Mouse (Mus musculus) heart, embryonic 13.5 days (tissue): ENCODE measurements around the gene Hoxc5. TPM values are rescaled to one million over a fixed set of nuclear protein-coding genes. Genes with fewer than 3 reads are reported as not detected.

Source experiments
- ATAC-seq: fragments of 200-750 bp; cut with Nextera tagmentation; 2 replicates; pipeline ENCODE4 v1.8.0; 2017; ENCODE audit warnings: moderate TSS enrichment; ENCODE audit not compliant: insufficient number of reproducible peaks, low FRiP score, low TSS enrichment; ENCODE audit errors: extremely low read depth
- H3K27ac ChIP-seq: fragments of 300-500 bp; sonication (generic); replicated peaks from 2 replicates; pipeline ENCODE4 v1.5.1; 2015; ENCODE audit warnings: moderate library complexity, mild to moderate bottlenecking, inconsistent platforms
- H3K27me3 ChIP-seq: fragments of 300-500 bp; sonication (generic); replicated peaks from 2 replicates; pipeline ENCODE4 v1.6.1; 2015; ENCODE audit warnings: mild to moderate bottlenecking, inconsistent platforms
- H3K36me3 ChIP-seq: fragments of 300-500 bp; sonication (generic); 2 replicates; pipeline ENCODE4 v1.6.1; 2015; ENCODE audit warnings: mild to moderate bottlenecking, inconsistent platforms
- H3K4me1 ChIP-seq: fragments of 300-500 bp; sonication (generic); 2 replicates; pipeline ENCODE4 v1.6.1; 2015; ENCODE audit warnings: inconsistent platforms
- H3K4me2 ChIP-seq: fragments of 300-500 bp; sonication (generic); 2 replicates; pipeline ENCODE4 v1.6.1; 2015; ENCODE audit warnings: inconsistent platforms, mild to moderate bottlenecking, moderate library complexity
- H3K4me3 ChIP-seq: fragments of 300-500 bp; sonication (generic); 2 replicates; pipeline ENCODE4 v1.5.1; 2015; ENCODE audit warnings: moderate library complexity, mild to moderate bottlenecking, inconsistent platforms
- H3K9ac ChIP-seq: fragments of 300-500 bp; sonication (generic); 2 replicates; pipeline ENCODE4 v1.6.1; 2015; ENCODE audit warnings: inconsistent platforms, mild to moderate bottlenecking, moderate library complexity
- H3K9me3 ChIP-seq: fragments of 300-500 bp; sonication (generic); 2 replicates; pipeline ENCODE4 v1.6.1; 2016; ENCODE audit warnings: inconsistent platforms
- WGBS: fragments of 180-500 bp; shearing (Covaris S2); methylation state at CpG from one replicate; pipeline ENCODE4 v1.1.7; 2015; ENCODE audit warnings: mixed read lengths; 5-methylcytosine and 5-hydroxymethylcytosine counted together
- polyA plus RNA-seq: library from polyadenylated mRNA; unstranded; fragments of >200 nt; fragmentation: Nextera tagmentation; extraction: Ambion mirVana; gene quantifications from 2 replicates; pipeline ENCODE4 v1.2.1, GENCODE M21; 2015

The Hoxc5 gene
- polyA plus RNA-seq, 1 experiment from 2014 or later, result 1.6 TPM

- ATAC-seq, result no peak
- Histone ChIP-seq H3K4me1 (peaks cover 9% of the 10 kb centered on the region), H3K27me3 (peaks cover 100% of the 10 kb centered on the region), H3K27ac (no peak overlapping the region), H3K36me3 (no peaks in the 10 kb centered on the region), H3K9ac (no peak overlapping the region), H3K4me3 (no peak overlapping the region), H3K4me2 (no peak overlapping the region), H3K9me3 (no peaks in the 10 kb centered on the region)
- 5% methylated on average over 5 of the region's 5 CpGs for WGBS
Measured at GRCm38 (mm10) chr15:103005797-103006196, 38.6 kb downstream of the Hoxc5 start.

- 12% methylated on average over 1 of the region's 1 CpGs for WGBS
- Histone ChIP-seq H3K27me3 (peaks cover 100% of the 10 kb centered on the region), H3K9ac (no peak overlapping the region), H3K27ac (no peak overlapping the region), H3K36me3 (no peaks in the 10 kb centered on the region), H3K9me3 (no peaks in the 10 kb centered on the region), H3K4me3 (no peak overlapping the region), H3K4me1 (peaks cover 4% of the 10 kb centered on the region), H3K4me2 (no peak overlapping the region)
- ATAC-seq, result no peak
Measured at GRCm38 (mm10) chr15:103006326-103006725, 39.1 kb downstream of the Hoxc5 start.

GRCm38 (mm10) chr15:103009265-103010111 is 42.2 kb downstream of the Hoxc5 start:
- ATAC-seq, result no peak
- 1% methylated on average over 27 of the region's 27 CpGs for WGBS
- Histone ChIP-seq H3K9me3 (no peaks in the 10 kb centered on the region), H3K27ac (no peak overlapping the region), H3K36me3 (no peaks in the 10 kb centered on the region), H3K4me1 (peaks cover 11% of the 10 kb centered on the region), H3K9ac (no peak overlapping the region), H3K4me3 (no peak overlapping the region), H3K27me3 (peaks cover 98% of the 10 kb centered on the region), H3K4me2 (no peak overlapping the region)

- WGBS, result 2% methylated on average over 31 of the region's 31 CpGs
- peaks cover 98% of the 10 kb centered on the region for H3K27me3 ChIP-seq
- no peak overlapping the region for H3K4me3 ChIP-seq
- peaks cover 16% of the 10 kb centered on the region for H3K4me1 ChIP-seq
- H3K4me2 ChIP-seq, result no peak overlapping the region
- H3K36me3 ChIP-seq, result no peaks in the 10 kb centered on the region
- no peaks in the 10 kb centered on the region for H3K9me3 ChIP-seq
- H3K9ac ChIP-seq, result no peak overlapping the region
- no peak overlapping the region for H3K27ac ChIP-seq
- no peak for ATAC-seq
Measured at GRCm38 (mm10) chr15:103010112-103010846, 43.0 kb downstream of the Hoxc5 start.

GRCm38 (mm10) chr15:103010847-103011555 is 43.8 kb downstream of the Hoxc5 start:
- Histone ChIP-seq H3K9me3 (no peaks in the 10 kb centered on the region), H3K4me3 (no peak overlapping the region), H3K4me1 (peaks cover 16% of the 10 kb centered on the region), H3K36me3 (no peaks in the 10 kb centered on the region), H3K27me3 (peaks cover 98% of the 10 kb centered on the region), H3K9ac (no peak overlapping the region), H3K4me2 (no peak overlapping the region), H3K27ac (no peak overlapping the region)
- ATAC-seq, result no peak
- WGBS, result 2% methylated on average over 28 of the region's 28 CpGs

GRCm38 (mm10) chr15:103011928-103012486 is 44.8 kb downstream of the Hoxc5 start:
- Histone ChIP-seq H3K27ac (no peak overlapping the region), H3K27me3 (peaks cover 98% of the 10 kb centered on the region), H3K4me1 (peaks cover 16% of the 10 kb centered on the region), H3K4me2 (no peak overlapping the region), H3K9me3 (no peaks in the 10 kb centered on the region), H3K4me3 (no peak overlapping the region), H3K36me3 (no peaks in the 10 kb centered on the region), H3K9ac (no peak overlapping the region)
- 1% methylated on average over 26 of the region's 26 CpGs for WGBS
- no peak for ATAC-seq

DNA sequence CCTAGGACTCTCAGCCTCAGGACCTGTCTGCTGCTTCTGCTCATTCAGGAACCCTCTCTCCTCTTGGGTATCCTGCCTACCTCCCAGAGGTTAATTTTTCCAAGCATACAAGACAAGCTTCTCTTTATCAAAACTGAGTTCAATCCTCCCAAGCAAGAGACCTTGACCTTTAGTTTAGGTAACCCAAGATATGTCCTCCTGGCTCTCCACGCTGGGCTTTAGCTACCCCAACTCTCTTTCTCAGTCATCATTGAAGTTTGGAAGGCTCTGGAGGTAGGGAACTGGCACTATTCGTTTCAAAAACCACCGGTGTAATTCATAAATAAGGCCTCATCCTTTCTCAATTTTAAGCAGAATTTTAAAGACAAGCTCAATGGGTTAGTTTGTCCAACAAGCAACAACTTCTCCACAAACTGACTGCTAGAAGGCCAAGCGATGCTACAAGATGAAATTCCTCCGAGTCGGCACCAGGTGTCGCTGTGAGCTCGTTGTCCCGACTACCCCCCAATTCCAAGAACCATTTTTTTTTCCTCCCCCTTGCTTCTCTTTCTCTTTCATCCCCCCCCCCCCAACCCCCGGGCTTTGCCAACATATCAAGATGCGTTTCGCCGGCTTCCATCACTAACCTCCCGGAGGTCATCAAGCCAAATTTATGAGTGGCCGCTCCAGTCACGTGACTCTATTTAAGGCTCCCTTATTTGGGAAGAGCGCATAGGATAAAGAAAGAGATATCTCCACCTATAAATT is 46.2 kb downstream of the Hoxc5 start:
- H3K4me2 ChIP-seq, result peak overlapping the region; percentile 55
- WGBS, result 3% methylated on average over 17 of the region's 17 CpGs
- no peak overlapping the region for H3K9ac ChIP-seq
- H3K36me3 ChIP-seq, result no peaks in the 10 kb centered on the region
- peaks cover 16% of the 10 kb centered on the region for H3K4me1 ChIP-seq
- peaks cover 98% of the 10 kb centered on the region for H3K27me3 ChIP-seq
- H3K27ac ChIP-seq, result no peak overlapping the region
- H3K9me3 ChIP-seq, result no peaks in the 10 kb centered on the region
- ATAC-seq, result no peak; the same call in 1 of the 2 replicates
- H3K4me3 ChIP-seq, result peak overlapping the region; percentile 36

DNA sequence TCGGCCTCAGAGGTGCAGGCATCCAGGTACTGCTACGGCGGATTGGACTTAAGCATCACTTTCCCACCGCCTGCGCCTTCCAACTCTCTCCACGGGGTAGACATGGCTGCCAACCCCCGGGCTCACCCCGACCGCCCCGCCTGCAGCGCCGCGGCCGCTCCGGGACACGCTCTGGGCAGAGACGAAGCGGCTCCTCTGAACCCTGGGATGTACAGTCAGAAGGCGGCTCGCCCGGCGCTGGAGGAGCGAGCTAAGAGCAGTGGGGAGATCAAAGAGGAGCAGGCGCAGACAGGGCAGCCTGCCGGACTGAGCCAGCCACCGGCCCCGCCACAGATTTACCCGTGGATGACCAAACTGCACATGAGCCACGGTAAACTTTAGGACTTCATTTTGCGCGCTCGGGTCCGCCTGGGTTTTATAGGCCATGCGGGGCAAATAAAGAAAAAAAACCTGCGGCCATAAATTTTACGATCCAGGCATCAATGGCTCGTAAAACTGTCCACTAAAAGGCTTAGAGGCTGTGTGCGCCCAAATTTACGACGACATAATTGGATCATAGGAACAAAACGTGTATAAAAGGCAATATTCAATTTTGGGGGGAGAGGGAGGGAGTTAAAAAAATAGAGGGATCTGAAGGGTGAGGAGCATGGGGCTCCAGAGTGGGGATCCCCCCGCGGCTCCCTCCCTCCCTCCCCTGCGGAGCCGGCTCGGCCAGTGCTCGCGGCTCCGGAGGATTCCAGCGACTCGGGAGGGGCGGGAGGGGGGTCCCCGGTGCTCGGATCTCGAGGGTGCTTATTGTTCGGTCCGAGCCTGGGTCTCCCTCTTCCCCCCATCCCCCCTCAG is 47.1 kb downstream of the Hoxc5 start:
- H3K9ac ChIP-seq, result no peak overlapping the region
- WGBS, result under 1% methylated on average over 52 of the region's 57 CpGs
- peaks cover 98% of the 10 kb centered on the region for H3K27me3 ChIP-seq
- H3K9me3 ChIP-seq, result no peaks in the 10 kb centered on the region
- H3K36me3 ChIP-seq, result no peaks in the 10 kb centered on the region
- H3K4me1 ChIP-seq, result peaks cover 16% of the 10 kb centered on the region
- H3K4me2 ChIP-seq, result peak overlapping the region; percentile 55
- H3K27ac ChIP-seq, result no peak overlapping the region
- ATAC-seq, result no peak
- H3K4me3 ChIP-seq, result peak overlapping the region; percentile 36

DNA sequence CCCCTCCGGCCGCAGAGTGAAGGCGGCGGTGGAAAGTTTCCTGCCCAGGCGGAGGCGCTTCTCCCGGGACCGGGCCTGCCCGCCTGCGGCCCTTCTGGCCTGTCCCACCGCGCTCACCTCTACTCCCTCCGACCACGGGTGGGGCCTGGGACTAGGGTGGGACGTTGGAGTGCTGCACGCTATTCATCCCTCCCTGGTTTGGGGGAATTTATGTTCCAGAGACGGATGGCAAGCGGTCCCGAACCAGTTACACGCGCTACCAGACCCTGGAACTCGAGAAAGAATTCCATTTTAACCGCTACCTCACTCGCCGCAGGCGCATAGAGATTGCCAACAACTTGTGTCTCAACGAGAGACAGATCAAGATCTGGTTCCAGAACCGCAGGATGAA is 47.8 kb downstream of the Hoxc5 start:
- no peak overlapping the region for H3K9ac ChIP-seq
- peak overlapping the region; percentile 36 for H3K4me3 ChIP-seq
- H3K27me3 ChIP-seq, result peaks cover 98% of the 10 kb centered on the region
- H3K4me2 ChIP-seq, result peak overlapping the region; percentile 55
- H3K9me3 ChIP-seq, result no peaks in the 10 kb centered on the region
- no peaks in the 10 kb centered on the region for H3K36me3 ChIP-seq
- WGBS, result 1% methylated on average over 23 of the region's 28 CpGs
- H3K4me1 ChIP-seq, result peaks cover 16% of the 10 kb centered on the region
- no peak for ATAC-seq
- H3K27ac ChIP-seq, result no peak overlapping the region
